Mouse (Mus musculus) lung, embryonic 15.5 days (tissue): ENCODE results near the gene Fam71f1. TPM values are rescaled to one million over a fixed set of nuclear protein-coding genes. Genes with fewer than 3 reads are reported as not detected.

Experiments used
- ATAC-seq: fragments of 200-750 bp; cut with Nextera tagmentation; 2 replicates; pipeline ENCODE4 v1.8.0; 2017; ENCODE audit warnings: moderate number of reproducible peaks, borderline replicate concordance; ENCODE audit not compliant: low FRiP score, low TSS enrichment; ENCODE audit errors: extremely low read depth
- H3K27ac ChIP-seq: fragments of 300-500 bp; sonication (generic); 2 replicates; pipeline ENCODE4 v1.5.1; 2015; ENCODE audit warnings: moderate library complexity, mild to moderate bottlenecking, inconsistent platforms
- H3K27me3 ChIP-seq: fragments of 300-500 bp; sonication (generic); 2 replicates; pipeline ENCODE4 v1.6.1; 2015; ENCODE audit warnings: inconsistent platforms
- H3K36me3 ChIP-seq: fragments of 300-500 bp; sonication (generic); 2 replicates; pipeline ENCODE4 v1.6.1; 2015; ENCODE audit warnings: inconsistent platforms
- H3K4me1 ChIP-seq: fragments of 300-500 bp; sonication (generic); 2 replicates; pipeline ENCODE4 v1.6.1; 2015; ENCODE audit warnings: inconsistent platforms
- H3K4me2 ChIP-seq: fragments of 300-500 bp; sonication (generic); 2 replicates; pipeline ENCODE4 v1.6.1; 2015; ENCODE audit warnings: inconsistent platforms, mild to moderate bottlenecking, moderate library complexity
- H3K4me3 ChIP-seq: fragments of 300-500 bp; sonication (generic); 2 replicates; pipeline ENCODE4 v1.5.1; 2015; ENCODE audit warnings: mild to moderate bottlenecking, inconsistent platforms
- H3K9ac ChIP-seq: fragments of 300-500 bp; sonication (generic); 2 replicates; pipeline ENCODE4 v1.6.1; 2015; ENCODE audit warnings: inconsistent platforms
- H3K9me3 ChIP-seq: fragments of 300-500 bp; sonication (generic); 2 replicates; pipeline ENCODE4 v1.6.1; 2016; ENCODE audit warnings: inconsistent platforms
- WGBS: fragments of 180-500 bp; shearing (Covaris S2); methylation state at CpG from one replicate; pipeline ENCODE4 v1.1.7; 2015; 5-methylcytosine and 5-hydroxymethylcytosine counted together
- polyA plus RNA-seq: library from polyadenylated mRNA; unstranded; fragments of >200 nt; fragmentation: Nextera tagmentation; extraction: Ambion mirVana; gene quantifications from 2 replicates; pipeline ENCODE4 v1.2.1, GENCODE M21; 2015

Fam71f1 gene
- polyA plus RNA-seq, 1 experiment from 2014 or later = not detected

- Histone ChIP-seq H3K27me3 (no peaks in the 10 kb centered on the region), H3K9ac (no peak overlapping the region), H3K4me2 (no peak overlapping the region), H3K9me3 (no peaks in the 10 kb centered on the region), H3K36me3 (peaks cover 48% of the 10 kb centered on the region), H3K4me1 (no peaks in the 10 kb centered on the region), H3K4me3 (no peak overlapping the region), H3K27ac (no peak overlapping the region)
- WGBS = 90% methylated on average over 10 of the region's 10 CpGs
- no peak for ATAC-seq
Measured at GRCm38 (mm10) chr6:29378678-29379077, 59.7 kb downstream of the Fam71f1 start.

- H3K27me3 ChIP-seq = no peaks in the 10 kb centered on the region
- 93% methylated on average over 6 of the region's 6 CpGs for WGBS
- no peak overlapping the region for H3K4me2 ChIP-seq
- no peak overlapping the region for H3K4me3 ChIP-seq
- H3K36me3 ChIP-seq = peaks cover 35% of the 10 kb centered on the region
- H3K27ac ChIP-seq = no peak overlapping the region
- ATAC-seq = no peak
- H3K9me3 ChIP-seq = no peaks in the 10 kb centered on the region
- no peak overlapping the region for H3K9ac ChIP-seq
- no peaks in the 10 kb centered on the region for H3K4me1 ChIP-seq
Measured at GRCm38 (mm10) chr6:29379954-29380353, 61.0 kb downstream of the Fam71f1 start.

GRCm38 (mm10) chr6:29382442-29382841 lies 63.5 kb downstream of the Fam71f1 start:
- Histone ChIP-seq H3K4me3 (no peak overlapping the region), H3K36me3 (peaks cover 10% of the 10 kb centered on the region), H3K4me2 (no peak overlapping the region), H3K9ac (no peak overlapping the region), H3K9me3 (no peaks in the 10 kb centered on the region), H3K4me1 (peaks cover 3% of the 10 kb centered on the region), H3K27ac (no peak overlapping the region), H3K27me3 (no peaks in the 10 kb centered on the region)
- 50% methylated on average over 2 of the region's 2 CpGs for WGBS
- no peak for ATAC-seq

Other genes starting within 250 kb of the Fam71f1 start
- 32.8 and 35.0 TPM in 2 replicates for gene Rbm28, start 154.1 kb upstream of the Fam71f1 start, polyA plus RNA-seq
- gene Prrt4, start 139.6 kb upstream of the Fam71f1 start, polyA plus RNA-seq = 0.78 and 0.87 TPM in 2 replicates
- 48.0 and 51.8 TPM in 2 replicates for gene Impdh1, start 102.8 kb upstream of the Fam71f1 start, polyA plus RNA-seq
- gene Hilpda, start 46.7 kb upstream of the Fam71f1 start, polyA plus RNA-seq = 45.6 and 46.2 TPM in 2 replicates
- gene Fam71f2, start 39.5 kb upstream of the Fam71f1 start, polyA plus RNA-seq = 0.51 and 0.68 TPM in 2 replicates
- 427 and 444 TPM in 2 replicates for gene Calu, start 28.9 kb downstream of the Fam71f1 start, polyA plus RNA-seq
- 0.44 and 0.77 TPM in 2 replicates for gene Opn1sw, start 69.3 kb downstream of the Fam71f1 start, polyA plus RNA-seq
- gene Ccdc136, start 77.2 kb downstream of the Fam71f1 start, polyA plus RNA-seq = 7.8 and 9.1 TPM in 2 replicates
- gene Flnc, start 114.1 kb downstream of the Fam71f1 start, polyA plus RNA-seq = 5.8 and 6.7 TPM in 2 replicates
- gene Atp6v1f, start 148.6 kb downstream of the Fam71f1 start, polyA plus RNA-seq = 201 and 209 TPM in 2 replicates
- not detected in 2 replicates for gene Atp6v1fnb, start 152.3 kb downstream of the Fam71f1 start, polyA plus RNA-seq
- gene Kcp, start 188.8 kb downstream of the Fam71f1 start, polyA plus RNA-seq = 14.0 and 14.1 TPM in 2 replicates
- gene Irf5, start 207.5 kb downstream of the Fam71f1 start, polyA plus RNA-seq = 4.4 and 6.2 TPM in 2 replicates